Mouse (Mus musculus) neutrophil, adult 59 days (primary cell): ENCODE results near the gene Slc26a10. TPM values are rescaled to one million over a fixed set of nuclear protein-coding genes. Genes with fewer than 3 reads are reported as not detected.

Source experiments
- total RNA-seq, 2 experiments: library from RNA; stranded (reverse); gene quantifications; 1 replicate in 1 of 2; 2 replicates in 1 of 2; pipeline ENCODE4 v1.2.4; 2023

Slc26a10 gene
- not detected for total RNA-seq

GRCm38 (mm10) chr10:127179871-127180694, at the start of gene Slc26a10:
Slc26a10 (minus strand) TSS chr10:127180645.

GRCm38 (mm10) chr10:127211414-127211854, 31.0 kb upstream of the Slc26a10 start, which contains the start of gene Pip4k2c:
Pip4k2c (minus strand) TSS chr10:127211585.

DNA sequence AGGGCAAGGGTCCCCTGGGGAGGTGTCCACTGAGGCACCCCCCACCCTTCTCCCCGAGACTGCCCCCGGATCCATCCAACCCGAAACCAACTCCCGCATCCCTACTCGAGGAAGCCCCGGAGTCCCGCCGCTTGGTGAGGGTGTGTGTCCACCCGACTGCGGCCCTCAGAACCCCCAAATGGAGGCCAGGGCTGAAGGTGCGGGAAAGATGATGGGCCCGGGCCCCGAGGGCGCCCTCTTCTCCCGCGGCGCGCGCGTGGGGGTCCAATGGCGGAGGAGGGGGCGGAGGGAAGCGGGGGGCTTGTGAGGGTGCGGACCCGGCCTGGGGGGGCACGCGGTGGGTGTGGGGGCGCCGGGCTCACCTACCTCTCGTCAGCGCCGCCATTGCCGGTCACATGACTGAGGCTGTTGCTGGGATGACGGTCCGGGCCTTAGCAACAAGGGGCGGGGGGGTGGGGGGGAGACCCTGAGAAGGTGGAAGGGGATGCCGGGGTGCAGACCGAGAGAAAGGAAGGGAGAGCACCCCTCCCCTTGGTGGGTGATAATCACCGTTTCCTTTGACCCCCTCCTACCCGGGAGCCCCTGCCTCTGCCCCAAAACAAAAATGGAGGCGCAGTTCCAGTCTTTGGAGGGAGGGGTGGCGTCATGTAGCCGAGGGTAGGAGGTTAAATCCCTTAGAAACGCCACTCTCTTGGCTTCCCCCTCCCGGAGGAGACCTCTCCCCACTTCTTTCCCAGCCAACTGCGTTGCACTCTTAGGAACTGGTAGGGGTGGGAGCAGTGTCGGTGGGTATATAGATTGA, 15.1 kb upstream of the Slc26a10 start, which contains the start of gene Dtx3:
TSS of gene Dtx3 (minus strand) at position 401 of the 802 bp plus-strand sequence.

DNA sequence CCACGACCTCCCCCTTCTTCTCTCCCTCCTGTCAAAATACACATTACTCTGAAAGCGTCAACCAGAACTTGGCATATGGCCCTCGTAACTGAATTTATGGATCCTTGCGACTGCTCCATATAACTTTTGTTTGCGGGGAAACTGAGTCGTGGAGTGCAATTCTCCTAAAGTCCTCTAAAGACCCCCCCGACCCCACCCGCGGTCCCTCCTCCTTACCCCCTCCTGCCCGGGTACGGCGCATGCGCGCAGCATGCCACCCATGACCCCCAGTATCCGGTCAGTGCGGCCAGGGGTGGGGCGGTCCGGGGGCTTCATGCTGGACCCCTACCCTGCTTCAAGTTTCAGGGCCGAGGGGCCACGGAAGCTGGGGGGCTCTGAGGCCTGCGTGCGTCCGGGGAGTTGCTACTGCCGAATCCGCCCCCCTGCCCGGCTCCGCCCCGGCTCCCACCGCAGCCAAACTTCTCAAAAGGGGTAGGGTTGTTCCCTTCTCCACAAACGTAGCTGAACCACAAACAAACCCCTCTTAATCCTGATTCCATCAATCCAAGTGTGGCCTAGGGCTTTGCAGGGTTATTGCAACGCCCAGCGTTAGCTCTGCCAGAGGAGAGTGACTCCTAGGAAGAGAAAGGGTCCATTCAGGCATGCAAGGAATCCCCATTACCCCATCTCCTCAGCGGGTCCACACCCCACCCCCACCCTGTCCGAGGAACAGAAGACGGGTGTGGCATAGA, 9.4 kb upstream of the Slc26a10 start, which contains the start of gene Arhgef25:
TSS of gene Arhgef25 (minus strand) at position 433 of the 731 bp plus-strand sequence.

GRCm38 (mm10) chr10:127164631-127165353, 15.7 kb downstream of the Slc26a10 start, which contains the start of gene B4galnt1:
B4galnt1 (plus strand) TSS chr10:127165225.

Other genes with a start within 250 kb of the Slc26a10 start
- gene Ctdsp2, start 201.9 kb downstream of the Slc26a10 start, total RNA-seq: 100 to 1,000 TPM; 115 to 116 TPM
- gene Avil, start 179.9 kb downstream of the Slc26a10 start, total RNA-seq: 1 to 10 TPM in 1 of 2 experiments, under 1 TPM in 1; 0.15 to 1.1 TPM
- gene Tsfm, start 149.8 kb downstream of the Slc26a10 start, total RNA-seq: 10 to 100 TPM; 10.6 to 12.4 TPM
- gene Mettl1, start 139.2 kb downstream of the Slc26a10 start, total RNA-seq: 1 to 10 TPM; 4.9 to 5.1 TPM
- gene Eef1akmt3, start 139.1 kb downstream of the Slc26a10 start, total RNA-seq: under 1 TPM in 1 of 2 experiments, not detected in 1; 0.24 TPM
- gene Cyp27b1, start 132.4 kb downstream of the Slc26a10 start, total RNA-seq: under 1 TPM in 1 of 2 experiments, not detected in 1; 0.73 TPM
- gene March9, start 120.5 kb downstream of the Slc26a10 start, total RNA-seq: under 1 TPM in 1 of 2 experiments, not detected in 1; 0.11 TPM
- gene Cdk4, start 117.1 kb downstream of the Slc26a10 start, total RNA-seq: 100 to 1,000 TPM; 114 to 127 TPM
- 10 to 100 TPM; 22.0 to 22.1 TPM for gene Tspan31, start 110.4 kb downstream of the Slc26a10 start, total RNA-seq
- gene Agap2, start 105.4 kb downstream of the Slc26a10 start, total RNA-seq: 10 to 100 TPM; 43.8 to 49.3 TPM
- gene Os9, start 59.5 kb downstream of the Slc26a10 start, total RNA-seq: 100 to 1,000 TPM; 106 to 107 TPM
- gene B4galnt1, start 15.4 kb downstream of the Slc26a10 start, total RNA-seq: 100 to 1,000 TPM; 104 to 113 TPM
- under 1 TPM; 0.56 to 0.73 TPM for gene Arhgef25, start 9.4 kb upstream of the Slc26a10 start, total RNA-seq
- 10 to 100 TPM; 13.1 to 15.4 TPM for gene Dtx3, start 15.1 kb upstream of the Slc26a10 start, total RNA-seq
- 10 to 100 TPM; 27.5 to 28.8 TPM for gene Pip4k2c, start 30.9 kb upstream of the Slc26a10 start, total RNA-seq
- under 1 TPM; 0.26 to 0.58 TPM for gene Kif5a, start 82.7 kb upstream of the Slc26a10 start, total RNA-seq
- gene Dctn2, start 85.7 kb upstream of the Slc26a10 start, total RNA-seq: 100 to 1,000 TPM; 106 to 116 TPM
- gene Mbd6, start 108.4 kb upstream of the Slc26a10 start, total RNA-seq: 100 to 1,000 TPM; 141 to 142 TPM
- 10 to 100 TPM; 35.8 to 38.0 TPM for gene Mars, start 131.1 kb upstream of the Slc26a10 start, total RNA-seq
- 100 to 1,000 TPM; 264 to 270 TPM for gene Arhgap9, start 141.3 kb upstream of the Slc26a10 start, total RNA-seq
- gene Gli1, start 161.3 kb upstream of the Slc26a10 start, total RNA-seq: not detected
- not detected for gene Inhbe, start 173.8 kb upstream of the Slc26a10 start, total RNA-seq
- not detected for gene Inhbc, start 189.8 kb upstream of the Slc26a10 start, total RNA-seq
- 100 to 1,000 TPM in 1 of 2 experiments, 10 to 100 TPM in 1; 88.4 to 109 TPM for gene R3hdm2, start 199.7 kb upstream of the Slc26a10 start, total RNA-seq